Mouse (Mus musculus) regulatory T cell (primary cell): ENCODE measurements around the gene D930020B18Rik.

ENCODE experiments used
- in situ Hi-C: fragments of 300-600 bp; cut with MboI, MseI; formaldehyde crosslinking; loops from one replicate; pipeline ENCODE4 v1.15.1; 2025; ENCODE audit warnings: high pct_unique_total_duplicates

Gene D930020B18Rik

GRCm38 (mm10) chr10:121636276-121636675 is 5.1 kb upstream of the D930020B18Rik start:
- in situ Hi-C loops, result loop anchor here (10.0 kb wide), 1 partner anchor 419 kb away; no protein-coding TSS in a partner anchor

GRCm38 (mm10) chr10:121639573-121639972 is 1.8 kb upstream of the D930020B18Rik start:
- in situ Hi-C loops, result loop anchor here (10.0 kb wide), 1 partner anchor 415 kb away; no protein-coding TSS in a partner anchor

- in situ Hi-C loops, result no loop called here
Observed at GRCm38 (mm10) chr10:121640150-121640930, 1.0 kb upstream of the D930020B18Rik start.

GRCm38 (mm10) chr10:121640944-121641271 is 480 bp upstream of the D930020B18Rik start:
- in situ Hi-C loops, result no loop called here

GRCm38 (mm10) chr10:121642054-121642947 is 913 bp downstream of the D930020B18Rik start:
- in situ Hi-C loops, result no loop called here

GRCm38 (mm10) chr10:121646294-121646693 is 4.9 kb downstream of the D930020B18Rik start:
- in situ Hi-C loops, result no loop called here

GRCm38 (mm10) chr10:121653079-121653478 is 11.7 kb downstream of the D930020B18Rik start:
- in situ Hi-C loops, result no loop called here

- in situ Hi-C loops, result no loop called here
Observed at GRCm38 (mm10) chr10:121655907-121656306, 14.5 kb downstream of the D930020B18Rik start.

- in situ Hi-C loops, result no loop called here
Observed at GRCm38 (mm10) chr10:121662711-121663110, 21.3 kb downstream of the D930020B18Rik start.

GRCm38 (mm10) chr10:121663599-121663998 is 22.2 kb downstream of the D930020B18Rik start:
- in situ Hi-C loops, result no loop called here

- in situ Hi-C loops, result no loop called here
Observed at GRCm38 (mm10) chr10:121665631-121666145, 24.3 kb downstream of the D930020B18Rik start.

- in situ Hi-C loops, result no loop called here
Observed at GRCm38 (mm10) chr10:121669103-121669502, 27.7 kb downstream of the D930020B18Rik start.

GRCm38 (mm10) chr10:121677019-121677418 is 35.6 kb downstream of the D930020B18Rik start:
- in situ Hi-C loops, result no loop called here

- in situ Hi-C loops, result no loop called here
Observed at GRCm38 (mm10) chr10:121680902-121681301, 39.5 kb downstream of the D930020B18Rik start.

GRCm38 (mm10) chr10:121682539-121682938 is 41.2 kb downstream of the D930020B18Rik start:
- in situ Hi-C loops, result no loop called here

GRCm38 (mm10) chr10:121686153-121686660 is 44.8 kb downstream of the D930020B18Rik start:
- in situ Hi-C loops, result no loop called here

GRCm38 (mm10) chr10:121687511-121687910 is 46.1 kb downstream of the D930020B18Rik start:
- in situ Hi-C loops, result no loop called here

- in situ Hi-C loops, result no loop called here
Observed at GRCm38 (mm10) chr10:121689591-121690314, 48.4 kb downstream of the D930020B18Rik start.

- in situ Hi-C loops, result no loop called here
Observed at GRCm38 (mm10) chr10:121692944-121693579, 51.7 kb downstream of the D930020B18Rik start.

- in situ Hi-C loops, result no loop called here
Observed at GRCm38 (mm10) chr10:121694567-121694966, 53.2 kb downstream of the D930020B18Rik start.
